Mouse (Mus musculus) CD4-positive, CD25-positive, alpha-beta regulatory T cell, adult 2 months (primary cell): ENCODE results near the gene Arhgap23.

Experiments used
- DNase-seq: peaks from one replicate; pipeline ENCODE4 v3.0.0-alpha.2; 2012; ENCODE audit warnings: low read depth, low spot score

Gene Arhgap23

GRCm38 (mm10) chr11:97532950-97533582 lies 117.7 kb downstream of the Arhgap23 start:
- peak; percentile 74 for DNase-seq

- DNase-seq = no peak
These were observed 118.3 kb downstream of the Arhgap23 start for GRCm38 (mm10) chr11:97533653-97534052.

GRCm38 (mm10) chr11:97534442-97535307 lies 119.3 kb downstream of the Arhgap23 start:
- DNase-seq = peak; percentile 54

- DNase-seq = no peak
These were observed 119.9 kb downstream of the Arhgap23 start for GRCm38 (mm10) chr11:97535308-97535630.

GRCm38 (mm10) chr11:97535660-97536059 lies 120.3 kb downstream of the Arhgap23 start:
- no peak for DNase-seq

- peak; percentile 13 for DNase-seq
These were observed 120.9 kb downstream of the Arhgap23 start for GRCm38 (mm10) chr11:97536083-97536747.

- DNase-seq = peak; percentile 52
These were observed 121.7 kb downstream of the Arhgap23 start for GRCm38 (mm10) chr11:97536835-97537579.

- DNase-seq = no peak
These were observed 122.3 kb downstream of the Arhgap23 start for GRCm38 (mm10) chr11:97537580-97538089.

- DNase-seq = no peak
These were observed 124.3 kb downstream of the Arhgap23 start for GRCm38 (mm10) chr11:97539622-97540021.

GRCm38 (mm10) chr11:97540136-97540535 lies 124.8 kb downstream of the Arhgap23 start:
- no peak for DNase-seq

- DNase-seq = no peak
These were observed 125.3 kb downstream of the Arhgap23 start for GRCm38 (mm10) chr11:97540604-97541003.

- no peak for DNase-seq
These were observed 127.1 kb downstream of the Arhgap23 start for GRCm38 (mm10) chr11:97542171-97543150.

GRCm38 (mm10) chr11:97543181-97543733 lies 127.9 kb downstream of the Arhgap23 start:
- DNase-seq = no peak

GRCm38 (mm10) chr11:97543883-97544282 lies 128.6 kb downstream of the Arhgap23 start:
- no peak for DNase-seq

GRCm38 (mm10) chr11:97545808-97546560 lies 130.7 kb downstream of the Arhgap23 start:
- peak; percentile 23 for DNase-seq

- peak; percentile 38 for DNase-seq
These were observed 131.6 kb downstream of the Arhgap23 start for GRCm38 (mm10) chr11:97546804-97547411.

GRCm38 (mm10) chr11:97547957-97548706 lies 132.8 kb downstream of the Arhgap23 start:
- no peak for DNase-seq

- DNase-seq = no peak
These were observed 133.4 kb downstream of the Arhgap23 start for GRCm38 (mm10) chr11:97548757-97549156.
